Mouse (Mus musculus) ES-CJ7 (cell line): ENCODE data around the gene Aoc2.
"Not testable (repeated sequence)": the region's sequence is repeated elsewhere in the genome, so short reads cannot be mapped to it uniquely, and the experiment has no call there.

Source experiments
- DNase-seq: peaks from one replicate; pipeline ENCODE4 v3.0.0; 2011; ENCODE audit warnings: low read depth, low spot score

The Aoc2 gene

GRCm38 (mm10) chr11:101315665-101316500 lies 9.0 kb upstream of the Aoc2 start, which contains the start of gene Psme3:
TSS of gene Psme3 (plus strand) at chr11:101316213.
- DNase-seq = peak; percentile 92

DNA sequence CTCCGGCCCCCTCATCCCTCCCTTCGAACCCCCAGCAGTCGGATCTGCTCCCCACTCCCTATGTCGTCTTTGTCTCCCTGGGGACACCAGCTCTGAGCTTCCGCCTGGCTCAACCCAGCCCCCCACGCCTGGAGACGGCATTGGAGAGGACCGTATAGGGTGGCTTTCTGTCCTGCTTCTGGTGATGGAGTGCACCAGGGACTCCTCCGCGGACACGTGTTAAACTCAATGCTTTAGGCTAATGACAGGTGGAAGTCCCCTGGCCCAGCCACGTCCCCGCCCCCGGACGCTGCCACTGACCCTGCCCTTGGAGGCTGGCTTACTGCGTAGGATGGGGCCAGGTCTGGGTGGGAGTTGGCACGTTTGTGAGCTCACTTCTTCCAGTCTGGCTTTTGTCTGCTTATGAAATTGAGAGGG lies 8.4 kb upstream of the Aoc2 start:
- DNase-seq = no peak

GRCm38 (mm10) chr11:101323609-101324008 lies 1.3 kb upstream of the Aoc2 start:
- peak; percentile 83 for DNase-seq

DNA sequence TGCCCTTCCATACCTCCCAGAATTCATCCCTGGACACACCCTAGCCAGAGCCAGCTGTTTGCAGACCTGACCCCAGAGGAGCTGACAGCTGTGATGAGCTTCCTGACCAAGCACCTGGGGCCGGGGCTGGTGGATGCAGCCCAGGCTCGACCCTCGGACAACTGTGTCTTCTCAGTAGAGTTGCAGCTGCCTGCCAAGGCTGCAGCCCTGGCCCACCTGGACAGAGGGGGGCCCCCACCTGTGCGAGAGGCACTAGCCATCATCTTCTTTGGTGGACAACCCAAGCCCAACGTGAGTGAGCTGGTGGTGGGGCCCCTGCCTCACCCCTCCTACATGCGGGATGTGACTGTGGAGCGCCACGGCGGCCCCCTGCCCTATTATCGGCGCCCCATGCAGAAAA lies 338 bp downstream of the Aoc2 start:
- not testable (repeated sequence) for DNase-seq

DNA sequence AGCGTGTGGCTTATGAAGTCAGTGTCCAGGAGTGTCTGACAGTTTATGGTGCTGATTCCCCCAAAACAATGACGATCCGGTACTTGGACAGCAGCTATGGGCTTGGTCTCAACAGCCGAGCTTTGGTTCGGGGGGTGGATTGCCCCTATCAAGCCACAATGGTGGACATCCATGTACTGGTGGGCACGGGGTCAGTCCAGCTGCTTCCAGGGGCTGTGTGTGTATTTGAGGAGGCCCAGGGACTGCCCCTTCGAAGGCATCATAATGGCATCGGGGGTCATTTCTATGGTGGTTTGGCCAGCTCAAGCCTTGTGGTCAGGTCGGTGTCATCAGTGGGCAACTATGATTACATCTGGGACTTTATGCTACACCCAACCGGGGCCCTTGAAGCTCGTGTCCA lies 1.3 kb downstream of the Aoc2 start:
- DNase-seq = no peak

DNA sequence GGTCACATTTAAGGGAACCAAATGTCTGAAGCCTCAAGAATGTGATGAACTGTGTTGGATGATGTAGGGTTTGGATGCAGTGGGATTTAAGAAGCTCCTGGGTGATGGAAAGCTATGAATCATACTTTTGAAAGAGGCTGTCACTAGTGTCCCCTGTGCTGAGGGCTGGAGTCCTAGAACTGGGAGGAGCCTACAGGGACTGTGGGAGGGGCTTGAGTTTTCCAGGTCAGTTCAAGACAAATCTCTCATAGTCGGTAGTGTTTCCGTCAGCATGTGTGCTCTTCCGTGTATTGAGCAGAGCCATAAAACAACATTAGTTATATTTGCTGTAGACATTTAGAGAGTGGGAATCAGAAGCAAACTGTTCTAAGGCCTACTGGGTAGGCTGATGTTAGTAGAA lies 2.4 kb downstream of the Aoc2 start:
- no peak for DNase-seq

- no peak for DNase-seq
Observed at GRCm38 (mm10) chr11:101328941-101329635, 4.2 kb downstream of the Aoc2 start.

DNA sequence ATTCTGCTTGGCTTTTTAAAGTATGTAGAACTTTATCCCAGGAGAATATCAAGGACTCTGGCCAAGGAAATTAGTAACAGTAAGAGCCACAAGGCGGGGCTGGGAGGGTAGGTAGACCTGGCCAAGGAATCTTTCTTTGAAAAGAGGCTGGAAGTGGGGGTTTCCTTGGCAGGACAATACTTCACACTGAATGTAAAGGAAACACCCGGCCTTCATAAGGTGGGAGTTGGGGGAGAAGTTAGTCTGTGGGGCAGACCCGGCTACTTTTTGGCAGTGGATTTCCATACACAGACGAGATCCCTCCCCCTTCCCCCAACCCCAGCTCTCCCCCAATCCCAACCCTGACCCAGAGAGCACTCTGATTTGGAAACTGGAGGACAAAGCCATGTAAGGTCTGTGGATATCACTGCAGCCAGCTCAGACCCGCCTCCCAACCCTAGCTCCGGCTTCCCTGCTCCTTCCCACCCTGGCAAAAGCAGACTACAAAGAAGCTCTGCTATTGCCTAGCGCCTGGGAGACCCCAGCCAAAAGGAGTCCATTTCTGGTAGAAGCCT lies 5.6 kb downstream of the Aoc2 start, which contains the start of gene Aoc3:
Gene Aoc3, plus strand, starts transcription at position 235 of the 554 bp plus-strand sequence.
- no peak for DNase-seq

DNA sequence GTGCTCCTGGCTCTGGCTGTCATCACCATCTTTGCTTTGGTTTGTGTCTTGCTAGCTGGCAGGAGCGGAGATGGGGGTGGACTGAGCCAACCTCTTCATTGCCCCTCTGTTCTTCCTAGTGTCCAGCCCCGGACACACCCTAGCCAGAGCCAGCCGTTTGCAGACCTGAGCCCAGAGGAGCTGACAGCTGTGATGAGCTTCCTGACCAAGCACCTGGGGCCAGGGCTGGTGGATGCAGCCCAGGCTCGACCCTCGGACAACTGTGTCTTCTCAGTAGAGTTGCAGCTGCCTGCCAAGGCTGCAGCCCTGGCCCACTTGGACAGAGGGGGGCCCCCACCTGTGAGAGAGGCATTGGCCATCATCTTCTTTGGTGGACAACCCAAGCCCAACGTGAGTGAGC lies 6.1 kb downstream of the Aoc2 start:
- DNase-seq = not testable (repeated sequence)

DNA sequence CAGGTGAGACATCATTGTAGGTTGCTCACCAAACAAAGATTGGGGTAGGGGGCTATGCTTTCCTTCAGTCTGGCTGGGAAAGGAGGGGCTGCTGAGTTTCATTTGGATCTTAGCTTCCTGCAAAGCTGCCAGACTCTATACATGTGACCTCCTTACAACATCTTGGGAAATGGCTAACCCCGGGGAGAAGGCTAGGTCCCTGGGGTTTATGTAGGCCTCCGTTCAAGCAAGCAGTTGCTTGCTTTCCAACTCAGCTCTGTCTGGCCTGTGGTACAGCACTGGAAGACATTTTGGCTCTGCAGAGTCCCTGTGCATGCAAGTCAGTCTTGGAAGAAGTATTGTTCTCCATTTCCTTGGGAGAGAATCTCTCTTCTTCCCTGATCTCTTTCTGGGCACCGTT lies 7.7 kb downstream of the Aoc2 start:
- no peak for DNase-seq

DNA sequence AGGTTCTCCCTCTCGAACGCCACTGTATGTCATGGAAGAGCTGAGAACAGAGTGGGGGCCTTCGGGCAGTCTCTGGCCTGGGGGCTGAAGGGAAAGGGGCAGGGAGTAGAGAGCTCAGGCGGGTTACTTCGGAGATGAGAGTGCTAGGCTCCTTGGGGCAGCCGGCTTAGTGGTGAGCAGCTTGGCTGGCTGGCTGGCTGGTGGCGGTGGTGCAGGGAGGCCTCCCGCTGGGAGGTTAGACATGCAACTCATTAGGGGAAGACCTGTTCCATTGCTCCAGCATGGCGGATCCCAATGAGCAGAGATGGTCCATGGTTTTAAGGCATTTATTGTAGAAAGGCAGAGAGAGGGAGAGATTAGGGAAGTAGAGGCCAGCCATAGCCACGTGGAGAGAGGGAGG lies 9.2 kb downstream of the Aoc2 start:
- DNase-seq = peak; percentile 47

GRCm38 (mm10) chr11:101334516-101334915 lies 9.7 kb downstream of the Aoc2 start:
- peak; percentile 76 for DNase-seq

- DNase-seq = peak; percentile 72
Observed at GRCm38 (mm10) chr11:101335685-101336084, 10.8 kb downstream of the Aoc2 start.

DNA sequence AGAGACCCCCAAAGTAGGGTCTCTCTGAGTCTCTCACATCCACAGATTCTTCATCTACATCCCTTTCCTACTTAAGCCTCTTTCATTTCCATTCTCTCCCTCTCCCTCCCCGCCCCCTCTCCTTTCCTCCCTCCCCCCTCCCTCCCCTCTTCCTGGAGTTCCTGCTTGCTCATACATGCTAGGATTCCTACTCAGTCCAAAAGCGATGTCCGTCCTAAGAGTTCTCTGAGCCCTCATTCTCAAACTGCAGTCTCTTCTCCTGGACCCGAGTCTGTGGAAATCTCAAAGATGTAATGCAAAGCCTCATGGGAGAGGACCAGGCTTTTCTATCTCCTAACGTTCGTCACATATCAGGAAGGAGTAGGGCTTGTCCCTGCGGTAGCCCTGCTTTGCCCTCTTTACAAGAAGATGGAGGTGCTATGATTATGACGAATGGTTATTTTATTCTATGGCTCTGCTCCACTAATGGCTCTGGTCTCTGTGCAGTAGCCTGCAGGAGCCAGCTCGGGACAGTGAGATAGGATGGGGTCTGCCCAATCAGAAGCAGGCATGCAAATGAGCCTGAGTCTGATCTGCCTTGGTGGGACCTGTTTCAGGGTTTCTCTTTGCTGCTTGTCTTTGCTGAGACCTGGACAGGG lies 13.4 kb downstream of the Aoc2 start:
- peak; percentile 65 for DNase-seq

- DNase-seq = peak; percentile 91
Observed at GRCm38 (mm10) chr11:101347083-101347775, 22.4 kb downstream of the Aoc2 start.

GRCm38 (mm10) chr11:101348774-101349173 lies 23.9 kb downstream of the Aoc2 start:
- no peak for DNase-seq

- no peak for DNase-seq
Observed at GRCm38 (mm10) chr11:101349216-101349615, 24.4 kb downstream of the Aoc2 start.

DNA sequence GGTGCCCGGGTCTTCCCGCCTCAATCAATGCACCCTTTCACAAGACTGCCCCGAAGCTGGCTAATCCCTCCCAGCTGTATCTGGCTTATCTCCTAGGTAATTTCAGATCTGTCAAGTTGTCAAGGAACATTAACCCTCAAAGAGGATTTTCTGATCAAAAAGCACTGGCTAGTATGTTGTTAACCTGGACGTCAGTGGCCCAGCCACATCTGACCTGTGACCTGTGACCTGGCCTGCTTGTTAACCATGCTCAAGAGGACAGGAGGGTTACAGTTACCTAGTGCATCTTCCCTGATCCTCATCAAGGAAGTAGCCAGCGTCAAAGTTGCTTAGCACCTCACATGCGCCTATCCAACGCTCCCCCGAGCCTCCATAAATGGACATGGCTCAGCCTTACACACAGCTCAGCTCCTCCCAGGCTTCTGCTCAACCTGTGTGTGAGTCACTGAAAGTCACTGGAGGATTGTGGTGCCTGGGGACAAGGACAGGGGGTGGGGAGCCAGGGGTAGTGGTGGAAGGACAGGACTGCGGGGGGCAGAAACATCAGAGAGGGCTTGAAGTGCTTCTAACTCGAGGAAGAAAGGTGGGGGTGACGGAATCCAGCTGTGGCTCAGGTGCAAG lies 26.3 kb downstream of the Aoc2 start:
- DNase-seq = no peak

DNA sequence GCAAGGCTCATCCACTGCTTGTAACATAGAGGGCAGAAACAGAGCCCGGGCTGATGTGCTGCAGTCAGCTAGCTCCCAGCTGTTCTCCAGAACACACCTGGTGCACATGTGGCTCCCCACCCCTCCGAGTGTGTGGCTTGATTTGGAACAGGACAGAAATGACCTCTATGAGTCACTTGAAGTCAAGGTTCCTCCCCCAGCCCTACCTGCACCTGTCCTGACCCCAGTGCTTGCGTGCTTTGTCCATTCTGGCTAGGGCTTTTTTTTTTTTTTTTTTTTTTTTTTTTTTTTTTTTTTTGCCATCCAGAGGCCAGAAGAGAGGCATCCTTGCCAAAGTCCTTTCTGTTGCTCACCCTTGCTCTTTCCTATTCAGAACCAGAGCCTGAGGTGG lies 26.9 kb downstream of the Aoc2 start:
- DNase-seq = no peak

DNA sequence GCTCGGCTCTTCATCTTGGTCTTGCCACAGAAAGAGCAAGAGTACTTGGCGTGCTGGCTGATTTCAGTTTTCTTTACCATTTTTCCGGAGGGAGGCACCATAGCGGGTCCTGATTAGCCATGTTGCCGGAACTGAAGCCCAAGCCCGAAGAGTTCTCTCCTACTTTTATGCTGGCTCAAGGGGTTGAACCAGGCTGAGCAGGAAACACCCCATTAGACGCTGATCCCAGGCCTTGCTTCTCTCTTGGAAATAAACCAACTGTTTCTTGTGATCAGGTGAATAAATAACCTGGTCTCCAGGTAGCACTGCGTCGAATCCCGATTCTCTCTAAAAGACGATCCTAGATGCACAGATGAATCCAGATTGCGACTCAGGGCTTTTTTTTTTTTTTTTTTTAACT lies 28.6 kb downstream of the Aoc2 start:
- DNase-seq = no peak

DNA sequence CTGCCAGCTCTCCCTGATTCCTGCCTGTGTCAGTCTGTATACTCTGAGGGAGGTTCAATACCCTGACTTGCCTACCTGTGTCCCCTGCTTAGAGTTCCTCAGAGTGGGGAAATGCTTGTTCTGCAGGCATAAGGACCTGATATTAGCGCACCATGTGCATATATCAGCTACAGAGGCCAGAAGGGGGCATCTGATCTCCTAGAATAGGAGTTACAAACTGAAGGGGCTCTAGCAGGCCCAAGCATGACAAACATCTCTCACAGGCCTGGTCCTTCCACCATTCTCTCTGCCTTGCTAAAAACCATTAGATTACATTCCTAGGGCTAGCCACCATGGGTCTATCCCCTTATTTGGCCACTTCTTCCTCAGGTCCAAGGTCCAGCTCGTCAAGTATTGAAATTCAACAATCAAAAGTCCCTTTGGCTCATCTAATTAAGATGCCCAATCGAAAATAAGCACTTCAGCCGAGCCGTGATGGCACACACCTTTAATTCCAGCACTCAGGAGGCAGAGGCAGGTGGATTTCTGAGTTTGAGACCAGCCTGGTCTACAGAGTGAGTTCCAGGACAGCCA lies 29.7 kb downstream of the Aoc2 start:
- DNase-seq = no peak
